ENCODE assay signal across 22 mouse cellular contexts in genomic region chr6:88053228-88054080, GRCm38 (mm10). TPM values are rescaled to one million over a fixed set of nuclear protein-coding genes. Genes with fewer than 3 reads are reported as not detected.
A peak's percentile ranks its signal among the peaks of the same experiment; 100 is the strongest.
DNase-seq lines count a peak whose midpoint lies in the region; ATAC-seq and TF ChIP-seq lines count a peak whose summit lies in the region.
"Had no signal": no experiment of that assay in that cellular context is flagged by ENCODE, and none has a peak within 500 bp of the region (broad histone marks: within the 10 kb centered on the region; RNA-seq: fewer than 3 reads in every experiment).

No protein-coding gene starts in this region.

- H3K4me3 ChIP-seq in lung, adult 2 months (replicated peaks; ENCODE audit: extremely low read depth, low read depth, low read length), result no peak overlapping the region
- H3K4me3 ChIP-seq: embryonic facial prominence, embryonic 15.5 days; hindbrain, embryonic 13.5 days; limb, embryonic 15.5 days; megakaryocyte, embryonic 14.5 days; midbrain, embryonic 13.5 days had no signal

- peaks cover 11% of the 10 kb centered on the region for H3K4me1 ChIP-seq in lung, adult 2 months (ENCODE audit: control insufficient read depth, insufficient read depth, low read length)
- H3K4me1 ChIP-seq: embryonic facial prominence, embryonic 15.5 days; hindbrain, embryonic 13.5 days; limb, embryonic 15.5 days; midbrain, embryonic 13.5 days had no signal

- peak; percentile 95 for ATAC-seq in granulocyte monocyte progenitor cell, adult 5-6 weeks (replicated peaks; ENCODE audit: poor library complexity, severe bottlenecking)
- peak; percentile 98 for ATAC-seq in megakaryocyte, adult 5-6 weeks (ENCODE audit: poor library complexity, severe bottlenecking)
- ATAC-seq: forebrain, embryonic 16.5 days; inflammation-experienced regulatory T-cells, adult 6 months; midbrain, embryonic 13.5 days had no signal

- 37% methylated on average over 11 of the region's 11 CpGs for WGBS in lung, adult 2 months

- TF ChIP-seq CTCF in lung, adult 2 months (IDR thresholded peaks at IDR 0.05; ENCODE audit: insufficient read depth, low read length), result no peak

- no peak for TF ChIP-seq POLR2A in lung, adult 2 months (IDR thresholded peaks at IDR 0.05; ENCODE audit: borderline replicate concordance, extremely low read depth, low read depth, low read length)

- peak; percentile 21 for DNase-seq in lung, postnatal 10 days
- DNase-seq in lung, adult 2 months, result no peak
- DNase-seq in frontal cortex, postnatal 36 days (ENCODE audit: low spot score in 2 of 2), result no peak
- no peak for DNase-seq in layer of hippocampus, postnatal 36 days
- DNase-seq in natural killer cell, adult 2 months (ENCODE audit: low spot score in 2 of 2), result no peak
- DNase-seq: adrenal gland, postnatal 14 days; cerebellum, adult 9-10 months; gastrocnemius, postnatal 36 days; heart, postnatal 36 days; kidney, postnatal 14 days; right cerebral cortex, postnatal 25 days; spleen, adult 18-20 months; thymus, postnatal 14 days had no signal

RNA-seq across cellular contexts. Expression of gene Rab7, which starts 8.4 kb away (rescaled TPM):
- polyA plus RNA-seq in lung, adult 2 months (2012; rRNA removed), result 160 and 241 TPM in 2 replicates
- total RNA-seq in granulocyte monocyte progenitor cell, adult 5-6 weeks (2014; fragmentation: Nextera tagmentation), result 239 and 246 TPM in 2 replicates
- 89.1 and 102 TPM in 2 replicates for total RNA-seq in granulocyte monocyte progenitor cell, adult 5-6 weeks (2017)
- 429 and 450 TPM in 2 replicates for total RNA-seq in megakaryocyte, adult 5-6 weeks (2015)
- total RNA-seq in megakaryocyte, adult 5-6 weeks (2017), result 132 and 169 TPM in 2 replicates
- 100 to 1,000 TPM; 312 to 316 TPM for total RNA-seq in layer of hippocampus, postnatal 36 days (2021)

RNA-seq across cellular contexts. Expression of gene Rpn1, which starts 30.8 kb away (rescaled TPM):
- polyA plus RNA-seq in lung, adult 2 months (2012; rRNA removed), result 127 and 179 TPM in 2 replicates
- total RNA-seq in granulocyte monocyte progenitor cell, adult 5-6 weeks (2014; fragmentation: Nextera tagmentation), result 254 and 266 TPM in 2 replicates
- 386 and 482 TPM in 2 replicates for total RNA-seq in granulocyte monocyte progenitor cell, adult 5-6 weeks (2017)
- 56.6 and 67.2 TPM in 2 replicates for total RNA-seq in megakaryocyte, adult 5-6 weeks (2015)
- 130 and 142 TPM in 2 replicates for total RNA-seq in megakaryocyte, adult 5-6 weeks (2017)
- total RNA-seq in layer of hippocampus, postnatal 36 days (2021), result 100 to 1,000 TPM; 185 to 192 TPM
